Mouse (Mus musculus) kidney, adult 11 months (tissue): ENCODE data around the gene Acnat2.
A peak's percentile ranks its signal among the peaks of the same experiment; 100 is the strongest.
"Not testable (repeated sequence)": the region's sequence is repeated elsewhere in the genome, so short reads cannot be mapped to it uniquely, and the experiment has no call there.

Source experiments
- DNase-seq: peaks from one replicate; pipeline ENCODE4 v3.0.0; 2022

Gene Acnat2

DNA sequence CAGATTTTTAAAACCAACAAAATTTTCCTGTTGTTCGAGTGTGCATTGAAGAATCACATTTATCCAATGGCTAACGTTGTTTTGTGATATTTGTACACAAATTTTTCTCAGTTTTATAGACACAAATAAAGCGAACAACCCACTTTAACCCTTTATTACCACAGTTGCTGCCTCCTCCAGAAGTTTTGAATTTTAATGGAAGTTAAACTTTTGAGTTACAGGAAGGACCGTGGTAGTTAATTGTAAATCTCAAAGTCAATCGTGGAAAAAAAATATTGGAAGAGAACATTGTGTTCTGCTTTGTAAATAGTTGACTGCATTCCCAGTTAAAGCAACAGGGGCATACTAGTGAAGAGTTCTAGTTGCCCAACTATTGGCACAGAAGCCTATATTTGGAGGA, at the start of gene Acnat2:
TSS of gene Acnat2 (minus strand) at position 195 of the 400 bp plus-strand sequence.
- not testable (repeated sequence) for DNase-seq

DNA sequence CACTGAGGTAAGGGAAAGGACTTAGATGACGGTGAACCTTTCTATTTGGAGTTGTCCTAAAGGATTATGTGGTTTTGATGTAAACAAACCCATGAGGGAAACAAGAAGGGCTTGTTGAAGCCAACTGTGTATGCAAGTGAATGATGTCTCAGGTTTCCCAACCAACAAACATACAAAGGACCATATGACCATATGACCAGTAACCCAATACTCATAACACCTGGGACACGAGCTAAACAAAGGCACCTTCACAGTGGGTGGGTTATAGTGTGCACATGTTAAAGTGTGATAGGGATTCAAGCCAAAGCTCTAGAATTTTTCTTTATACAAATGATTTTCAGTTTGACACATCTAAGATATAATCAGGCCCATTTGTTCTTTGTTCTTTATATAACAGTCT, 48.2 kb upstream of the Acnat2 start:
- DNase-seq = no peak

DNA sequence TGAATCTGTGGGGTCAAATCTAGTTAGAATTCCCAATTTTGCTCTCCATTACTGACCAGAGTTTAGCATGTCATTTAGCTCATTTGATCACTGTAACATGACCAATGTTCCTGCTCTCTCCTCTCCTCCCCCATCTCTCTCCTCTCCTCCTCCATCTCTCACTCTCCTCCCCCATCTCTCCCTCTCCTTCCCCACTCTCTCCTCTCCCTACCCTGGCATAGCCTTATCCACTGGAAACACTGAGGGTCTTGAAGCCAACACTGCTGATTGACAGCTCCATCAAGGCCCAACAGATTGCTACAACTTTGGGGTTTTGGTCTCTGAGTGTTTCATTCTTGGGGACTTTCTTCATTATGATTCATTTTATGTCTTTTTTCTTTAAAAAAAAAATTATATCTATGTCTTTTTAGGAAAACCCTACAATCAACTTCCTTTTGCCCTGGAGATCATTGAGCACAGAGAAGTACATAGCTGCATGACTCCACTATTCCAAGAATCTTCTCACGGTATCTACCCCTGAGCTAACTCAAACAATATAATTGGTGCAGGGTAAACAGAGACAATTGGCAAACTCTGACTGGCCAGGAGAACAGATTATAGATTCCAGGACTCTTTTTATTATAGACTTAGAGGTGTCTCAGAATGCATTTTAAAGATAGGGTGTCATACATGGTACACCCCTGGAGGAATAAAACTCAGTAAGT, 44.0 kb upstream of the Acnat2 start:
- no peak for DNase-seq

DNA sequence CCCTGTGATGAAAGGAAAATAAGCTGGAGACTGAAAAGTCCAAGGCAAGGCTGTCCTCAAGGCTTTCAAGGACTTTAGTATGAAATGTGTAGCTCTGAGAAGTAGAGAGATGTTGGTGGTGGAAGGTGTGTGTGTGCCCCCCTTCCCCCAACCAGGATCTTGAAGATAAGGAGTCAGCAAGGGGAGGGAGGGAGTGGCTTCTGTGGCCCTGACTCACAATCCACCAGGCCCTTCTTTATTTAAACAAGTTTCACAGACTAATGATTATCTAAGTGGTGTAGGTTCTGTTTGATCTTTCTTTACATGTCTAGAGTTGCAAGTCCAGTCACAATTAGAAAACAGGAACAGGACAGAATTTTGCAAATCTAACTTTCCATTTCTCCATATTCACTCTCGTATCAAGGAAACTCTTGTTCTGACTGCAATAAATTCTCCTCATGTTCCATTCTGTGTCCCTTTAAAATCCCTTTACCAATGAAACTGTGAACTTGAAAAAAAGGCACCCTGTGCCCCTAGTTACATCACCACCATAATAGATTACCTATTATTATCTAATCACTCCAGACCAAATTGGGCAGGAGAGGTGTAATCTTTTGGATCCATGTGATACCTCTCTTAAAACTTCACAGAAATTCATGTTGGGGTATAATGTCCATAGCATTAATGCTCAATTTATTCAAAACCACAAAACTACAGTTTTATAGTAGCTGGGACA, 43.3 kb upstream of the Acnat2 start:
- DNase-seq = not testable (repeated sequence)

DNA sequence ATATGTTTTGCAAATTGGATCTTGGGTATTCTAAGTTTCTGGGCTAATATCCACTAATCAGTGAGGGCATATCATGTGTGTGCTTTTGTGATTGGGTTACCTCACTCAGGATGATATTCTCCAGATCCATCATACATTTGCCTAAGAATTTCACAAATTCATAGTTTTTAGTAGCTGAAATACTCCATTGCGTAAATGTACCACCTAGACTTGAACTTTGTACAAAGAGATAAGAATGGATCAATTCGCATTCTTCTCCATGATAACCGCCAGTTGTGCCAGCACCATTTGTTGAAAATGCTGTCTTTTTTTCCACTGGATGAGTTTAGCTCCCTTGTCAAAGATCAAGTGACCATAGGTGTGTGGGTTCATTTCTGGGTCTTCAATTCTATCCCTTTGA, 29.0 kb upstream of the Acnat2 start:
- not testable (repeated sequence) for DNase-seq

DNA sequence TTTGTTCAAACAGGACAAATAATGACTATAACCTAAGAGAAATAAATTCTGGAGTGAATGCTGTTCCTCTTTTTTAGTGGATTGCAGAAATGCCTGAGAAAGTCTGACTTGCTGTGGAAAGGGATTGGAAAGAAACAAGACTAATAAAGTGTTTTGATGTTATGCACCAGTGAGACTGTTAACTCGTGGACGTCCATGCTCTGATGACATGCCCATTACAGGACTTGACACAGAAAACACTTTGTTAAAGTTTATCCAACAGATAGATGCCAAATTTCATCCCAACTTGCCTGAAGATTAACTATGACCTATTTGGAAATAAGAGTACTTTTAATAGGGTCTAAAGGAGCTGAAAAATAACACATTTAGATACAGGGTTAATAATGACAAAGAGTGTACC, 2.2 kb upstream of the Acnat2 start:
- peak; percentile 70 for DNase-seq

DNA sequence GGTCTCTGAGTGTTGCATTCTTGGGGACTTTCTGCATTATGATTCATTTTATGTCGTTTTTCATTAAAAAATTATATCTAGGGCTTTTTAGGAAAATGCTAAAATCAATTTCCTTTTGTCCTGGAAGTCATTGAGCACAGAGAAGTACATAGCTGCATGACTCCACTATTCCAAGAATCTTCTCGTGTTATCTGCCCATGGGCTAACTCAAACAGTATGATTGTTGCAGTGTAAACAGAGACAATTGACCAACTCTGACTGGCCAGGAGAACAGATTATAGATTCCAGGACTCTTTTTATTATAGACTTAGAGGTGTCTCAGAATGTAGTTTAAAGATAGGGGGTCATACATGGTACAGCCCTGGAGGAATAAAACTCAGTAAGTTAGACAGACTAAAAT, 21.1 kb downstream of the Acnat2 start:
- no peak for DNase-seq

DNA sequence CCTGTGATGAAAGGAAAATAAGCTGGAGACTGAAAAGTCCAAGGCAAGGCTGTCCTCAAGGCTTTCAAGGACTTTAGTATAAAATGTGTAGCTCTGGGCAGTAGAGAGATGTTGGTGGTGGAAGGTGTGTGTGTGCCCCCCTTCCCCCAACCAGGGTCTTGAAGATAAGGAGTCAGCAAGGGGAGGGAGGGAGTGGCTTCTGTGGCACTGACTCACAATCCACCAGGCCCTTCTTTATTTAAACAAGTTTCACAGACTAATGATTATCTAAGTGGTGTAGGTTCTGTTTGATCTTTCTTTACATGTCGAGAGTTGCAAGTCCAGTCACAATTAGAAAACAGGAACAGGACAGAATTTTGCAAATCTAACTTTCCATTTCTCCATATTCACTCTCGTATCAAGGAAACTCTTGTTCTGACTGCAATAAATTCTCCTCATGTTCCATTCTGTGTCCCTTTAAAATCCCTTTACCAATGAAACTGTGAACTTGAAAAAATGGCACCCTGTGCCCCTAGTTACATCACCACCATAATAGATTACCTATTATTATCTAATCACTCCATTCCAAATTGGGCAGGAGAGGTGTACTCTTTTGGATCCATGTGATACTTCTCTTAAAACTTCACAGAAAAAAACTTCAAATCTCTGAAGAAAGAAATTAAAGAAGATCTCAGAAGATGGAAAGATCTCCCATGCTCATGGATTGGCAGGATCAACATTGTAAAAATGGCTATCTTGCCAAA, 24.2 kb downstream of the Acnat2 start:
- DNase-seq = not testable (repeated sequence)

DNA sequence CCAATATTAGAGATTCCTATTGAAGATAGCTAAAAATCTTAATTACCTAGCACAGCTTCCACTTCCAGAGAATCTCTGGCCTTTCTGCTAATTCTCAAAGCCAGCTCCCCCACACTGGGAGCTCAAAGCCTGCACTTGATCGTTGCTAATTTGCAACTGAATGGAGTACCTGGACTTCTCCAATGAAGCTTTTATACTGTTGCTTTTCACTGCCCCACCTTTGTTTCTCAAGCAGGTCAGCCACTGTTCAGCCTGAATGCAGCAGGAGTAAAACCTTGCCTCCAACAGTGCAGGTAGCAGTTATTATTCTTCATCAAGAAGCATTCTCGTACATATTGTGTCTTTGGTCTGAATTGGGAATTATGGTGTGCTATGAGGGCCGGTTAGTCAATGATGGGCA, 39.9 kb downstream of the Acnat2 start:
- not testable (repeated sequence) for DNase-seq

DNA sequence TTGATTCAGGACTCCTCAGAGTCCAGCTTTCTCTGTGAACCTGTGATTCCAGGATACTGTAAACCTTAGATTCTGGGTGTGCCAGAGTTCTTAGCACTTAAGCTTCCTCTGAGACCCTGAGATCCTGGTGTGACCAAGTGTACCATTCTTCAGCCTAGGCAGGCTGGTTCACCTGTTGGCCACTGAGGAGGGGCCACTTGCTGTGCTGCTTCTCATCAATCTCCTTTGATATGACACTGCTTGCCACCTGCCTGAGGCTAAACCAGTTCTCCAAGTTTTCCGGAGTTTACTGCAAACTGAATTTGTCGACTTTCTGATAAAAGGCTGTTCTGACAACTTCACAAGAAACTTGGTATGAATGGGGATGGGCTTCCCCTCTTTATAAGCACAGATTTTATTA, 50.9 kb downstream of the Acnat2 start:
- no peak for DNase-seq

DNA sequence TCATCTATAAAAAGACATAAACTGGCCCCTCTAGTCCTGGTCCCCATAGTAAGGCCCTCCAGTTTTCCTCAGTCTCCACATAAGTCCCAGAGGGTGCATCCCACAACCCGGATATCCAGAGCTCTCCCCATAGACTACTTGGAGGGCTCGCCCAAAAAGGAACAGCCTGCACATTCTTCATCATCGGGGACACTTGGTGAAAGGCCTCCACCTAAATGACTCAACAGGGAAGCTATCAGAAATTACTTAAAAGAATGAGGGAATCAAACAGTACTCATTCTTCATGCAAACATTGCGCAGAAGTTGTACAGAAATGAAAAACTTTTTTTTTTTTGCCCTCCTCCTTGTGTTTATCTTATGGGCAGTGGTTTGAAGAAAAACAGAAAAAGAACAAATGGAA, 57.5 kb downstream of the Acnat2 start:
- DNase-seq = no peak

DNA sequence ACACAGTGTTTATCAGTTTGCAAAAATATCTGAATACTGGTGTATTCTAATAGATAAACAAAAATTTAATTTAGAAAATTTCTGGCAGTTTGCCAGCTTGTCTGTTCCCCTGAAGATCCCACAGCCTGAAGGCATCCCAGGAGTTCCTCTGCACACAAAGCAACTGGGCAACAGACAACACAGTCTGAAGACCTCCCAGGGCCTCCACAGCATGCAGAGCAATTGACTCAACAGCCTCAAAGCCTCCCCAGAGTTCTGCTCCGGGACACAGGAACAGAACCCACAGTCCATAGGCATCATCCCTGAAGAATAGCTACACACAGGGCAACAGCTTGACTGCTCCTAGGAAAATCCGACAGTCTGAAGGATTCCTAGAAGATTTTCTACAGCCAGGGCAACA, 59.3 kb downstream of the Acnat2 start:
- no peak for DNase-seq

DNA sequence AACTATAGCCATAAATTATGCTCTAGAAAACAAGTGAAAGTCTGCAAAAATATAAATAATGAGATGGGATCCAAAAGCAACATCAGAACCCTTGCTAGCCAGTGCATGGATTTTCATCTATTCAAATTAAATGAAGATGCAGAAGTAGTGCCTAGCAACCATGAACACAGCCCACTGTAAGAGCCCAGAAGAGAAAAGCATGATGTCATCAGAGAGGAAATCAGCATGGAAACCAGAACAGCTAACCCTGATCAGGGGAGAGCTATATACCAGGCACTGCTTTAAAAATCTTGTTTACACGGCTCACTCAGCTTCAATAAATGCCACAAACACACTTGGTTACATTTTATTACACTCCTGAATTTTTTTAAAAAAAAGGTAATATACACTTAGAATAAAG, 60.0 kb downstream of the Acnat2 start:
- not testable (repeated sequence) for DNase-seq

DNA sequence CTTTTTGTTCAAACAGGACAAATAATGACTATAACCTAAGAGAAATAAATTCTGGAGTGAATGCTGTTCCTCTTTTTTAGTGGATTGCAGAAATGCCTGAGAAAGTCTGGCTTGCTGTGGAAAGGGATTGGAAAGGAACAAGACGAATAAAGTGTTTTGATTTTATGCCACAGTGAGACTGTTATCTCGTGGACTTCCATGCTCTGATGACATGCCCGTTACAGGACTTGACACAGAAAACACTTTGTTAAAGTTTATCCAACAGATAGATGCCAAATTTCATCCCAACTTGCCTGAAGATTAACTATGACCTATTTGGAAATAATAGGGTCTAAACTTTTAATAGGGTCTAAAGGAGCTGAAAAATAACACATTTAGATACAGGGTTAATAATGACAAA, 67.9 kb downstream of the Acnat2 start:
- DNase-seq = not testable (repeated sequence)

DNA sequence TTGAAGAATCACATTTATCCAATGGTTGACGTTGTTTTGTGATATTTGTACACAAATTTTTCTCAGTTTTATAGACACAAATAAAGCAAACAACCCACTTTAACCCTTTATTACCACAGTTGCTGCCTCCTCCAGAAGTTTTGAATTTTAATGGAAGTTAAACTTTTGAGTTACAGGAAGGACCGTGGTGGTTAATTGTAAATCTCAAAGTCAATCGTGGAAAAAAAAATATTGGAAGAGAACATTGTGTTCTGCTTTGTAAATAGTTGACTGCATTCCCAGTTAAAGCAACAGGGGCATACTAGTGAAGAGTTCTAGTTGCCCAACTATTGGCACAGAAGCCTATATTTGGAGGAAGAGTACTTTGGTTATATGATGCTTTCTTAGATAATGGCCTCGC, 70.0 kb downstream of the Acnat2 start:
- DNase-seq = not testable (repeated sequence)
